Mouse (Mus musculus): ENCODE measurements around the gene Ankrd33b.

DNA sequence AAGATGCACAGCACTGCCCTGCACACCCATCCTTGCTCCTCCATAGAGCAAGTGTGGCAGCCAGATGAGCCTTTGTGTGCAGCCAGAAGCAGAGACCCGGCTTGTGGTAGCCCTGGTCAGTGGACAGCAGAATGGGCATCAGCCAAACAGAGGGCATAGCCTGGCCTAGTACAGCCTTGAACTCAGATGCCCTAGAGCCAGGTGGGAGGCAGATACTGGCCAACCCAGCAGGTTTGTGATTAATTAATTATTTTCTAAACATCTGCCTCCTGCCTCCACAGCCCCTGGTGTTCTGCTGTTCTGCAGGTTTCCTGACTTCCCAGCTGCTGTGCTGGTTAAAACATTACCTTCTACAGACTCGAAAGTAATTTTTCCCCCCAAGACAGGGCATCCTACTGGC, 88.4 kb downstream of the Ankrd33b start:
- TF ChIP-seq MAFK (IDR thresholded peaks at IDR 0.05; ENCODE audit: insufficient replicate concordance, low read length), result no peak
- TF ChIP-seq ZC3H11A (IDR thresholded peaks at IDR 0.05; ENCODE audit: low read depth, low read length), result no peak
- no peak for TF ChIP-seq CTCF (conservative IDR thresholded peaks at IDR 0.05 in 1 of 2, IDR thresholded peaks at IDR 0.05 in 1 of 2; ENCODE audit: low read depth in 2 of 2, low read length in 2 of 2)
- TF ChIP-seq ZNF384 (IDR thresholded peaks at IDR 0.05; ENCODE audit: low read depth, low read length), result no peak
- no peak for TF ChIP-seq MAZ (IDR thresholded peaks at IDR 0.05; ENCODE audit: low read depth, low read length)
- no peak for TF ChIP-seq USF2 (conservative IDR thresholded peaks at IDR 0.05; ENCODE audit: low read depth, low read length)
- TF ChIP-seq USF1 (IDR thresholded peaks at IDR 0.05; ENCODE audit: low read depth, low read length), result no peak
- TF ChIP-seq POLR2A (IDR thresholded peaks at IDR 0.05; ENCODE audit: low read depth, low read length), result no peak
- no peak for TF ChIP-seq CHD1 (IDR thresholded peaks at IDR 0.05; ENCODE audit: low read depth, low read length)
- no peak for TF ChIP-seq RCOR1 (conservative IDR thresholded peaks at IDR 0.05; ENCODE audit: low read depth, low read length)
- no peak for TF ChIP-seq PAX5 (IDR thresholded peaks at IDR 0.05; ENCODE audit: low read length)
- no peak; the same call in 1 of the 2 replicates for TF ChIP-seq ZMIZ1 (IDR thresholded peaks at IDR 0.05; ENCODE audit: low read depth, low read length)
- no peak for TF ChIP-seq GABPA (IDR thresholded peaks at IDR 0.05; ENCODE audit: insufficient replicate concordance, low read depth, low read length)
